Mouse (Mus musculus) intestine, postnatal 0 days (tissue): ENCODE data around the gene N6amt1. TPM values are rescaled to one million over a fixed set of nuclear protein-coding genes. Genes with fewer than 3 reads are reported as not detected.
A peak's percentile ranks its signal among the peaks of the same experiment; 100 is the strongest.

Source experiments
- ATAC-seq: fragments of 200-750 bp; cut with Nextera tagmentation; 2 replicates; pipeline ENCODE4 v1.8.0; 2017; ENCODE audit warnings: mild to moderate bottlenecking, moderate TSS enrichment, moderate library complexity
- H3K27ac ChIP-seq: fragments of 300-500 bp; sonication (generic); 2 replicates; pipeline ENCODE4 v1.5.1; 2014; ENCODE audit warnings: mild to moderate bottlenecking, low read depth, low read length, moderate library complexity
- H3K27me3 ChIP-seq: fragments of 300-500 bp; sonication (generic); replicated peaks from 2 replicates; pipeline ENCODE4 v1.6.1; 2014; ENCODE audit warnings: low read length, mixed read lengths; ENCODE audit not compliant: control insufficient read depth, insufficient read depth
- H3K36me3 ChIP-seq: fragments of 300-500 bp; sonication (generic); 2 replicates; pipeline ENCODE4 v1.6.1; 2014; ENCODE audit warnings: mild to moderate bottlenecking, moderate library complexity; ENCODE audit not compliant: control insufficient read depth, insufficient read depth
- H3K4me1 ChIP-seq: fragments of 300-500 bp; sonication (generic); replicated peaks from 2 replicates; pipeline ENCODE4 v1.6.1; 2014; ENCODE audit warnings: antibody characterized with exemption, low read length, mixed read lengths; ENCODE audit not compliant: control insufficient read depth, insufficient read depth
- H3K4me2 ChIP-seq: fragments of 300-500 bp; sonication (generic); replicated peaks from 2 replicates; pipeline ENCODE4 v1.6.1; 2014; ENCODE audit warnings: low read depth, mild to moderate bottlenecking, moderate library complexity
- H3K4me3 ChIP-seq: fragments of 300-500 bp; sonication (generic); 2 replicates; pipeline ENCODE4 v1.5.1; 2014; ENCODE audit warnings: low read depth, low read length
- H3K9ac ChIP-seq: fragments of 300-500 bp; sonication (generic); 2 replicates; pipeline ENCODE4 v1.6.1; 2014; ENCODE audit warnings: mild to moderate bottlenecking, low read depth, low read length
- H3K9me3 ChIP-seq: fragments of 300-500 bp; sonication (generic); 2 replicates; pipeline ENCODE4 v1.6.1; 2016; ENCODE audit warnings: mixed run types; ENCODE audit not compliant: control insufficient read depth
- CTCF ChIP-seq: sonication (generic); IDR thresholded peaks from 2 replicates; pipeline ENCODE4 v1.5.1; 2016; ENCODE audit warnings: low read depth, mild to moderate bottlenecking, control low read depth, antibody characterized with exemption, moderate library complexity
- WGBS: fragments of 180-500 bp; shearing (Covaris S2); extraction: QIAGEN DNeasy Blood & Tissue Kit; methylation state at CpG from one replicate; pipeline ENCODE4 v1.1.7; 2014; 5-methylcytosine and 5-hydroxymethylcytosine counted together
- polyA plus RNA-seq: library from polyadenylated mRNA; unstranded; fragments of >200 nt; fragmentation: Nextera tagmentation; extraction: Ambion mirVana; gene quantifications from 2 replicates; pipeline ENCODE4 v1.2.1, GENCODE M21; 2015

N6amt1 gene
- polyA plus RNA-seq, 1 experiment from 2014 or later, result 16.8 TPM

DNA sequence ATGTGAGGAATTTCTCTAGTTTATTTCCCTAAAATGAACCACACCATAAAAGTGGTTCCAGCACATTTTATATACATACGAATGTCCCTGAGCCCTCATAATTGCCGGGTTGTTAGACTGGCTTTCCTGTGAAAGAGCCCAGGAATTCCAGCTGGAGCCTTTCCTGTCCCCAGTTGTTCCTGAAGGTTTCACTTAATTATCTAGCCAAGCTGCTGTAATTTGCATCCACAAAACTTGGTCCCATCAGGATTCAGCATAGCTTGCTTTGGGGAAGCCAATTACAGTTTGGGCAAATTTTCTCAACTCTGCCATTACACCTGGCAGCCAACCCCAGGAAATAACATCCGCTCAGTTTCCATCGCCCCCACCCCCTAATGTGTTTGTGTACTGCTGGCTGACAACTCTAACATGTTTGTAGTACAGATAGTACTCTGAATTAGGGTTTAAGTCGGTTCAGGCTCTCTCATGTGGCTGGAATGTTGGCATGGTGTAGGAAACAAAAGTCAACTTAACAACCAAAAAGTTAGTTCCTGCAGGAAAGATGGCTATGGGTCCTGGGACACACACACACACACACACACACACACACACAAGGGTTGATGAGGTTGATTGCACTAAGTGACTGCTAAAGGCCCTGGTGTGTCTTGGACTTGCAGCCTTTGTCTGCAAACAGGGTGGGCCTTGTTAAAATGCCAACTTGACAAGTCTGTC lies 34.3 kb upstream of the N6amt1 start:
- no peak for TF ChIP-seq CTCF
- Histone ChIP-seq H3K27me3 (no peaks in the 10 kb centered on the region), H3K4me3 (no peak overlapping the region), H3K27ac (no peak overlapping the region), H3K9ac (no peak overlapping the region), H3K36me3 (no peaks in the 10 kb centered on the region), H3K4me1 (no peaks in the 10 kb centered on the region), H3K4me2 (no peak overlapping the region), H3K9me3 (no peaks in the 10 kb centered on the region)
- 56% methylated on average over 5 of the region's 5 CpGs for WGBS
- no peak for ATAC-seq

DNA sequence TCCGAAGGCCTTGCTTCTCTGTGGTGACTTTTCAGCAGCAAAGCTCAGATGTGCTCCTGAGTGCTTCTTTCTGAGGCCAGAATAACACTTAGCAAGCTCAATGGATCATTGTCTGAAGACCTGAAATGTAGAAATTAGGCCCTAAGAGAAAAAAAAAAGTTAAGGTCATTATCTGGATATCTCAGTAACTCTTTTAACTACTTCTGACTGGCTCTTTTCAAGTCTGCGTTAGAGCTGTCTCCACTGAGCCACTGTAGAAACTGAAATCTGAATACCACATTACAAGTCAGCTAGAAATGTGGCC lies 33.8 kb upstream of the N6amt1 start:
- Histone ChIP-seq H3K4me2 (no peak overlapping the region), H3K36me3 (no peaks in the 10 kb centered on the region), H3K9me3 (no peaks in the 10 kb centered on the region), H3K27ac (no peak overlapping the region), H3K27me3 (no peaks in the 10 kb centered on the region), H3K9ac (no peak overlapping the region), H3K4me1 (no peaks in the 10 kb centered on the region), H3K4me3 (no peak overlapping the region)
- 64% methylated on average over 2 of the region's 2 CpGs for WGBS
- TF ChIP-seq CTCF, result no peak
- no peak for ATAC-seq

DNA sequence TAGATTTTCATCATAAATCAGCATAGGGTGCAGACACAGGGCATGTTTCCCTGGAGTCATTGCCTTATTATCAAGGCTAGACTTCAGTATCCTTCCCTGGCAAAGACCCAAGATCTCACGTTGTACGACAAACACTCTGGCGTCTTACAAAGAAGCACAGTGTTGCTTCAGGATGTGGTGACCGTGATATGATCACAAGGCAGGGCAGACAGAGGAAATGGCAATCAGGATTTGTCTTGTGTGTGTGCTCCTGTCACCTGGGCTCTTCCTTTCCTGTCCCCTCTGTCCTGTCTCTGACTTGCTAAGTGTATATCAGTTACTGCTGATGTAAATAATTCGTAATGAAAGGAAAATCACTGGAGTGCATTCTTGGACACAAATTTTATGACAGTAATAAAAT lies 29.4 kb upstream of the N6amt1 start:
- H3K27ac ChIP-seq, result no peak overlapping the region
- no peak for TF ChIP-seq CTCF
- H3K9me3 ChIP-seq, result no peaks in the 10 kb centered on the region
- H3K36me3 ChIP-seq, result no peaks in the 10 kb centered on the region
- WGBS, result 30% methylated on average over 5 of the region's 5 CpGs
- no peak overlapping the region for H3K4me2 ChIP-seq
- H3K27me3 ChIP-seq, result no peaks in the 10 kb centered on the region
- H3K4me3 ChIP-seq, result no peak overlapping the region
- no peak overlapping the region for H3K9ac ChIP-seq
- no peaks in the 10 kb centered on the region for H3K4me1 ChIP-seq
- no peak for ATAC-seq

DNA sequence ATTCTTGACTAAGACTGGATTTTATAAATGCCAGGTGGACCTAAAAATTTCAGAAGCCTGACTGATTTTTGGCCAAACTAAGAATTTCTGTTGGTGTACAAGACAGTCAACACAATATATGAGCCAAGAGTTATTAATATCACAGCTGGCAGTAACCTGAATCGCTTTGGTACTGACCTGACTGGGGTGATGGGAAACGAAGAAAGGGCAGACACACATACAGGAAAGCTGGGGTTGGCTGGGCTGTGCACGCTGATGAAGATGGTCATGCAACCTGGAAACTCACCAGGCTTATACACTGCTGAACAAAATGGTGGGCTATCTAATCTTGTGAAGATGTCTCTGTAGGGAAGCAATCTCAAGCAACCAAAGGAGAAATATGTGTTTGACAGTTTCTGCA lies 24.0 kb upstream of the N6amt1 start:
- no peaks in the 10 kb centered on the region for H3K27me3 ChIP-seq
- H3K36me3 ChIP-seq, result no peaks in the 10 kb centered on the region
- H3K4me2 ChIP-seq, result no peak overlapping the region
- WGBS, result 92% methylated on average over 3 of the region's 3 CpGs
- H3K9me3 ChIP-seq, result no peaks in the 10 kb centered on the region
- ATAC-seq, result no peak
- no peak overlapping the region for H3K4me3 ChIP-seq
- no peak overlapping the region for H3K27ac ChIP-seq
- H3K4me1 ChIP-seq, result no peaks in the 10 kb centered on the region
- no peak overlapping the region for H3K9ac ChIP-seq
- TF ChIP-seq CTCF, result no peak

DNA sequence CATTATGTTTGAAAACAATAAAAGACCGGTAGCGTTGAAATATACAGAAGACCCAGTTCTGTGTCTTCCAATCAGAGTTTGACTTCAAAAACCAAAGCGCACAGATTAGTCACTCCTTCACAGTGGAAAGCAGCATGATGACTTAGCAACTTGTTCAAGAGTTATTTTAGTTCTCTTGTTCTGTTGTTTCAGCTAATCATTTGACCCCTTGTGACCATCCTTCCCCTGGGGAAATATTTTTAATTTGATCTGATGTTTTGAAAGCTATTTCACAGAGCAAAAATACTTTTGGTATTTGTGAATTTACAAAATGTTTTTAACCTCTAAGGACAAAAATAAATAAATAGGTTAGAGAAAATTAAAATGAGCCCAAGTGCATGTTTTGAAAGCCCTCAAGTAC lies 19.2 kb upstream of the N6amt1 start:
- Histone ChIP-seq H3K9ac (no peak overlapping the region), H3K4me2 (no peak overlapping the region), H3K9me3 (no peaks in the 10 kb centered on the region), H3K4me3 (no peak overlapping the region), H3K27ac (no peak overlapping the region), H3K4me1 (no peaks in the 10 kb centered on the region), H3K36me3 (no peaks in the 10 kb centered on the region), H3K27me3 (no peaks in the 10 kb centered on the region)
- no peak for ATAC-seq
- WGBS, result 91% methylated on average over 3 of the region's 3 CpGs
- no peak for TF ChIP-seq CTCF

DNA sequence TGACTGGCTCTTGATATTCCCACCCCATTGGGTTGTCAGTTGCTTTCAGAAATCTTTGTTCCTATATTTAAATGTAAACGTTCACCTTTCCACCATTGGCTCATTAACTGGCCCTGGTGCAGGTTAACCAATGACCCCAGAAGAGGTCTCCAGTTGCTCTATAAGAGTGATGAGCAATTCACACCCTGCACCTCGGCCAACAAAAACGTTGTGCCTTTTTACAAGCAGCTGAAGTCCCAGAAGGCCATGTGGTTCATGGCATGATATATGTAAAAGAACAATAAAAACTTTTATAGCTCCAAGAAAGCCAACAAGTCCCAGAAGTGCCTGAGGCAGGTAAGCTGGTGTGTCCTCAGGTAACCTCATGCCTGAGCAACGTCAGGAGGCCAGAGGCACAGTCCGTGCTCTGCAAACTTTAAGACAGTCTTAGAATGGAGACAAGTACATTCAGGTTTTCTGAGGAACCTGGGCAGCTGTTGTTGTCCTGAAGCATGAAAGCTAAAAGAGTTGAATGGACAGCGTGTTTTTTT lies 12.9 kb upstream of the N6amt1 start:
- Histone ChIP-seq H3K27ac (no peak overlapping the region), H3K9ac (no peak overlapping the region), H3K4me1 (no peaks in the 10 kb centered on the region), H3K36me3 (no peaks in the 10 kb centered on the region), H3K9me3 (no peaks in the 10 kb centered on the region), H3K4me2 (no peak overlapping the region), H3K27me3 (no peaks in the 10 kb centered on the region), H3K4me3 (no peak overlapping the region)
- no peak for TF ChIP-seq CTCF
- peak; percentile 61 for ATAC-seq
- WGBS, result 51% methylated on average over 6 of the region's 6 CpGs
